Mouse (Mus musculus): ENCODE data around the gene Fbxl8.

Gene Fbxl8

DNA sequence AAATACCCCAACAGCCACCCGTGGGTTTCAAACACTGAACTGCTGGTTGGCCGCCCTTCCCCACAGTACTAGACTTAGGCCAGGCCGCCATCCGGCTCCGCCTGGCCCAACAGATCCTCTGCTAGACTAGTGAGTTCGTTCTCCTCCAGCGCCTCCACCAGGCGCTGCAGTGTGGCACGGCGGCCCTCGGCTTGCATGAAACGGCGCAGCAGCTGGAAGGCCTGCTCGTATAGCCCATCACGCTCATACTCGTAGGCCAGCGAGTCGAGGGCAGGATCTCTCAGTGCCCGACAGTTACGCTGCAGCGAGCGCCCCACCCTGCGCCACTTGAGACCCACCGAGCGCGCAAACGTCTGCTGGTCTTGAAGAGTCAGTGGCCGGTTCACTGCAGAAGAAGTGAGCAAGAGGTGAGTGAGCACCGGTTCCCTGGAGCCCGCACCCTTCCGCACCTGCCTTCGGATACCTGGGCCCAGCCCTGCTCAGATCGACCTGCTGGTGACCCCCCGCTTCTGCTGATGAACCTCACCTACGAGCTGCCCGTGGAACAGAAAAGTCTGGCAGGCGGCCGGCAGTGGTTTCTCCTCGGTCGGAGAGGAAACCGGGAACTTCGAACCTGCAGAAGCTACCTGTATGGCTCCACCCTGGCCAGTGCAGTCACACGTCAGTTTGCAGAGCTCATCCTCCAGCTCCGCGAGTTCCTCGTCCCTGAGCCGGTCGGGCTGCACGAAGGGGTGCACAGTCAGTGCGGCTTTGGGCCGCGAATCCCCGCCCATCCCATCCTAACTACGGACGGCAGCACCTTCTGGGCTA is 5.3 kb upstream of the Fbxl8 start:
- peak; percentile 46 for DNase-seq

DNA sequence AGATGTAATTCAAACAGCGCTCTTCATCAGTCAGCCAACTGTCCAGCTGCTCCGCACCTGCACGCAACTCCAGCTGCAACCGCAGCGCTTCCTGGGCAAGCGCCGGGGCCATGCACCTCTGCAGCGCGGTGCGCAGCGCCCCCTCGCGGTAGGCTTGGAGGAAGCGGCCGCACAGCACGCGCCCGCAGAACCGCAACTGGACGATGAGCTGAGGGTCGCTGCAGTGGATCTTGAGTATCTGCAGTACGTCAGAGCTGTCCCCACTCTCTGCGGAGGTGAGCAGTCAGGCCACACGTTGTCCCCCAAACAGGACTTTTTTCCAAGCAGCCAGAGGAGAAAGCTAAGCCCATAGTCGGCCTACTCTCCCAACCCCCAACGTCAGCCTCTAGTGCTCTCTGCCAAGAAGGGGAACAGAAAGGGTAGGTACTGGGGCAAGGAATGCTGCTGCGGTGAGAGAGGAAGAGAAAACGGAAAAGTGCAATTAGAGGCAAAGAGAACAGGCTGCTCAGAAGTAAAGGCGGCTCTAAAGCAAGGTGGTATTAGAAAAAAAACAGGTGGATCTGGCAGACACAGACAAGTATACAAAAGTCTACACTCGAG is 4.6 kb upstream of the Fbxl8 start:
- DNase-seq, result peak; percentile 87

GRCm38 (mm10) chr8:105260371-105261099 is 3.9 kb upstream of the Fbxl8 start:
- no peak for DNase-seq

DNA sequence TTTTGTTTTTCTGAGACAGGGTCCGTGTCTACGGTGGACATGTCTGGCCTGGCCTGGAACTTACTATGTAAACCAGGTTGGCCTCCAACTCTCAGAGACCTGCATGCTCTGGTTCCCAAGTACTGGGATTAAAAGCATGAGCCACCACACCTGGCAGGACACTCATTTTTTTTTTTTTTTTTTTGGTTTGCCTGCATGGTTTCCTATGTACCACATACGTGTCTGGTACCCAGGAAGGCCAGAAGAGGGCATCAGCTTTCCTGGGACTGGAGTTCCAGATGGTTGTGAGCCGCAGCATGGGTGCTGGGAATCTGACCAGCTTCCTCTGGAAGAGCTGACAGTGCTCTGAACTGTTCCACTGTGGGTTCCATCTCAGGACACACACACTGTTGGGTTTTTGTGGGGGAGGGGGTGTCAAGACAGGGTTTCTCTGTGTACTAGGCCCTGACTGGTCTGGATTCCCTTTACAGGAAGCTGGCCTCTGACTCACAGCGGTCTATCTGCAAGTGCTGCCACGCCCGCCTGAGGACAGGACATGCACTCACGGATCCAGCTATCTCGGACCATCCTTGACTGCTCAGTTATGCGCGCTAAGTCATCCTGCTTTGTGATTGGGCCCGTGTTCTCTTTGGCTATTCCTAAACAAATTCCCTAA is 3.0 kb upstream of the Fbxl8 start:
- DNase-seq, result no peak

GRCm38 (mm10) chr8:105263244-105263912 is 1.1 kb upstream of the Fbxl8 start:
- DNase-seq, result no peak

DNA sequence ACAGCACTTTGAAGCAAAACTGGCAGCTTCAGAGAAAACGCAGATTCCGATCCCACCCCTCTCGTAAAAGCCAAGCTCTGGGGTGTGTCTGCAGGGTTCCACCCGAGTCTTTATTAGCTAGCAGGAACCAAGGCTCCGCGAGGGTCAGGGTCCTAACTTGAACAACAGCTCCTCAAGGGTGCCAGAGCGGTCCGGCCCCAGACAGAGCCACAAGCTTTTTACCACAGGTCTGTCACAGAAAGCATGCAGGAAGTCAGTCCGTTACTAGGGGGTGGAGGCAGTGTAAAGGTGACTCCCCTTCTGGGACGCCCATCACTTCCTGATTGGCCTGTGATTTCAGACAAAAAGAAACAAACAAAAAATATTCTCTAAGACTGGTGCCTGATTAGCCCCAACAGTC is 680 bp downstream of the Fbxl8 start:
- peak; percentile 41 for DNase-seq

DNA sequence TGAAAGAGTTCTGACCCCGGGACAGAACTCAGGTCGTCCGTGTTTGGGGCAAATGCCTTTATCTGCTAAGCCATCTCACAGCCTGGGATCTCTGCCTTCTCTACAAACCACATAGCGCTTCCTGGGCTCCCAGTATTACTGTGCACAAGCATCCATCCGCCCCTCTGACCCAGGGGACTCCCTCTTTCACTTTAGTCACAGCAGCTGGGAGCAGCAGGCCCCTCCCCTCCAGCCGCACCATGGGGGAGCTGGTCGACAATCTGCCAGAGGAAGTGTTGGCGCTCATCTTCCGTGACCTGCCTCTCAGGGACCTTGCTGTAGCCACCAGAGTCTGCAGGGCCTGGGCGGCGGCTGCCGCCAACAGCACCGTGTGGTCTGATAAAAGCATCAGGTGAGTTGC is 2.3 kb downstream of the Fbxl8 start:
- DNase-seq, result no peak

GRCm38 (mm10) chr8:105268342-105269074 is 4.1 kb downstream of the Fbxl8 start:
- peak; percentile 66 for DNase-seq

DNA sequence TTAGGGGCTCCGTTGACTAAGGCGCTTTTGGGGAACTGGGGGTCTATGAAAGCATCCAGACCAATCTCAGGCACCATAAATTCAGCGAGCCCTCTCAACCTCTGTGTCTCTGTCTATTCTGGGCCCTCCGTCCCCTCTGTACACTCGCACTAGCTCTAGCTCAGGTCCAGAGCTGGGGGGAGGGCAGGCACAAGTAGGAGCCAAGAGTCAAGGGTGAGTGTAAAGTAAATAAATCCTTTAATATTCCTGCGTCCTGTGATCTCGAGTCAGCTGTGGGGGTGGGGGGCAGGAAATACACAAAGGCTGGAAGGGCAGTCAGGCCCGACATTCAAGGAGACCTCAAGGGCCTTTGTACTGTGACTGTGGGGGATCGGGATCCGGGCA is 4.6 kb downstream of the Fbxl8 start:
- DNase-seq, result peak; percentile 57

- peak; percentile 76 for DNase-seq
Measured at GRCm38 (mm10) chr8:105269461-105269947, 5.1 kb downstream of the Fbxl8 start, which contains the start of gene Hsf4. TSS of gene Hsf4 (plus strand) at chr8:105269801.

DNA sequence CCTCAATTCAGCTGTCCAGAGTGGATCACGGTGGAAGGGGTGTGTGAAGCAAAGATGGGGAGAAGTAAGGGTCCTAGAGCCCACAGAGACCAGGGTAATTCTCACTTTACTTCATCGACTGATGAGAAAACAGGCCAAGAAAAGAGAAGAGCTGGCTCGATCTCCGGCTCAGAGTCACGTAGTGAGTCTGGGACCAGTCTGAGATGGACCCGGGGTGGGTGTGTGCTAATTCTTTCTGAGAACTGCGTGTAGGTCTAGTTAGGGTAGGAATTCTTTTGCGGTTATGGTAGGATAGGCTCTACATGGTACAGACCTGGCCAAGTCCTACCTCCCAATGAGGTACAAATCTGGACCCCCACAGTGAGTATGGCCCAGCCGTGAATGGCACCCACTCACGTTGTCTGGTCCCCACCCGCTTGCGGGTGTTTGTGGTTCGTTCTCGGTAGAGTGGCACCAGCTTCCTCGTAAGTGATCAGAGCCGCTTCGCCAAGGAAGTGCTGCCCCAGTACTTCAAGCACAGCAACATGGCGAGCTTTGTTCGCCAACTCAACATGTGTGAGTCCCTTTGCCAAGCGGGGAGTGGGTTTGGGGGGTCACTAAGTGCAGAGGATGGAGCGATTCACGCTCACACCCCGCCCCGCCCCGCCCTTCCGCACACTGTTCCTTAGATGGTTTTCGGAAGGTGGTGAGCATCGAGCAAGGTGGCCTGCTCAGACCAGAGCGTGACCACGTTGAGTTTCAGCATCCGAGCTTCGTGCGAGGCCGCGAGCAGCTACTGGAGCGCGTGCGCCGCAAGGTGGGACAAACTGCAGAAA is 5.9 kb downstream of the Fbxl8 start:
- no peak for DNase-seq

DNA sequence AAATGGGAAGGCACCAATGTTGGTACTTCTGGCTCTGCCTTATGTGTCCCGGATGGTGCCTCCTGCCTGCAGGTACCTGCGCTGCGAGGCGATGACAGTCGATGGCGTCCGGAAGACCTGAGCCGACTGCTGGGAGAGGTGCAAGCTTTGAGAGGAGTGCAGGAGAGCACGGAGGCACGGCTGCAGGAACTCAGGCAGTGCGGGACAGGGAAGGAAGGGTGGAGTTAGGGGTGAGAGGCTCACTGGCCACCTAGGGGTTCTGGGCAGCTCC is 6.4 kb downstream of the Fbxl8 start:
- no peak for DNase-seq

DNA sequence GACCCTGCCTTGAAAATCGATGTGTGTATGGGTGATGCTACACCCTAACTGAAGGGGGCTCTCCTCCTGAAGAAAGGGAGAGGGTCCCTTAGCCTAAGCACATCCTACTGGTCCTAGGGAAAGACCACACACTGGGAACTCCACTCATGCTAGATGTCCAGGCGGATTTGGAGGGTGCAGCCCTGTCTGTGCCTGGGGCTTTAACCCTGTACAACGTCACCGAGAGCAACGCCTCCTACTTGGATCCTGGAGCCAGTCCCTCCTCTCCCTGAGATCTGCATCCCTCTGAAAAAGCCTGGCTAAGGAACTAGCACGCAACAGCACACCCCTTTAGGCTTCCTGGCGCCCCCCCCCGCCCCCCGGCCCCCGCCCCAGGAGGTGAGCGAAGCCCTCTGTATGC is 10.9 kb downstream of the Fbxl8 start:
- no peak for DNase-seq

GRCm38 (mm10) chr8:105275840-105276239 is 11.4 kb downstream of the Fbxl8 start, which contains the start of gene Nol3:
TSS of gene Nol3 (plus strand) at chr8:105276140.
- no peak for DNase-seq

DNA sequence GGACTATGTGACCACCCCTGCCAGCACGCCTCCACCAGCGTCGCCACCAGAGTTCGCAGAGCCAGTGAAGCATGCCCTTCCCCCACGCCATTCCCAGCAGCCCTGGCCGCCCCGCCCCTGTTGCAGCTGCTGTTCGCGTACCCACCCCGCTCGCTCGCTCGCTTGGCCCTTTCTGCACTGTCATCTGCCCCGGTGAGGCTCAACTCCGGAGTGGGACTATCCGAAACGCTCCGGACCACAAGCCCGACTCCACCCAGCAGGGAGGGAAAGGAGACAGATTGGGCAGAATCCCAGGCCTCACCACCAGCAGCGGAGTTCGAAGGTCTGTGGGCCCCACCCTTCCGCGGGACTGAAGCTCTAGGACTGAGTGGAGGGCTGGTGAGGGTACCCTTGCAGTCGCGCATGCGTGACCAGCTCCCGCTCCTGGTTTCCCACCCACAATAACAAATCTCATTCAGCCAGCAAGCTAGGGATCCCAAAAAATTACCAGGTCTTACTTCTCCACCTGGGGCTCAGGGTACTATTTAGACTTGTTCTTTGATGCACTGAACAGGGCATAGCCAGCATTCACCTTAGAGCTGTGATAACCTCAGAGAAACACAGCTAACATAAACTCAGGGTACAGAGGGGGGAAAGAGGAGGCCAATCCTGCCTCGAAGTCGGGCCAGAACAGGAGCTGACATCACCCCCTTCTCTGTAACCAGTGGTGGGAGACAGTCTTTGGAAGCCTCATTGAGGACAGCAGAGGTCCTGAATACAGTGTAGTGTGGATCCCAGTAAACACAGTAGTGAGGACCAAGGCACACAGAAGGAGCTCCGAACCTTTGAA is 12.1 kb downstream of the Fbxl8 start:
- DNase-seq, result peak; percentile 78

- DNase-seq, result peak; percentile 81
Measured at GRCm38 (mm10) chr8:105278911-105279334, 14.5 kb downstream of the Fbxl8 start.

DNA sequence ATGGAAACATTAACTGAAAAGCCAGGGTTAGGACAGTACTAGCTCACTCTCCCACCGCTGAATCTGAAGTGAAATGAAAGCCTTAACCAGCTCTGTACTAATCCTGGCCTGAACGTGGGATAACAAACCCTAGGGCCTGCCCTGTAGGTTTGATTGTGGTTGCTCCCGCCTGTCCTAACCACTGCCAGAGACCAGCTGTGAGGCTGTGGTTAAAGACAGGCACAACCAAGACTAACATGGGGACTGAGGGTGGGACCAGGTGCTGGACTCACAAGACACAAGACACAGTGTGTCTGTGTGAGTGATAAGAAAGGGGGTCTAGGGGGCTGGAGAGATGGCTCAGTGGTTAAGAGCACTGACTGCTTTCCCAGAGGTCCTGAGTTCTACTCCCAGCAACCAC is 16.1 kb downstream of the Fbxl8 start:
- no peak for DNase-seq

DNA sequence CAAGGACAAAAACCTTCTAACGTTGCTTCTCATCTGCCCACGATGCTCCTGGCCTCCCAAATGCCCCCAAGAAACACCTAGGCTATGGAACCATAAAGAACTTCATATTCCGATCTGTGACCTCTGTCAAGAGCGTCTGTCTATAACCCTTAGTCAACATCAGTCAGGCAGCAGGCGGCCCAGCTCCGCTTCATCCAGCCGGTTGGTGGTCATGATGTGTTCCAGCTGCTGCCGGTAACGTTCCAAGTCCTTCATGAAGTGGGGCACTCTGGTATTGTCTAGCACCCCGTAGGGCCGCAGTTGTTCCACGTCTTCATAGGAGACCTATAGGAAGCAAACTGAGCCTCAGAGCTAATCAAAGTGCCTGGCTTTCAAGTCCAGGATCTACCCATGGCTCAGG is 17.4 kb downstream of the Fbxl8 start:
- DNase-seq, result no peak

- DNase-seq, result no peak
Measured at GRCm38 (mm10) chr8:105282239-105282638, 17.8 kb downstream of the Fbxl8 start.

- DNase-seq, result peak; percentile 71
Measured at GRCm38 (mm10) chr8:105283074-105283473, 18.6 kb downstream of the Fbxl8 start.
